Mouse (Mus musculus) gastrocnemius, adult 18-20 months (tissue): ENCODE data around the gene Hk3. TPM values are rescaled to one million over a fixed set of nuclear protein-coding genes. Genes with fewer than 3 reads are reported as not detected.

Experiments used
- DNase-seq: peaks from one replicate; pipeline ENCODE4 v3.0.0; 2021; ENCODE audit warnings: low spot score
- total RNA-seq, 2 experiments: library from RNA; stranded (reverse); gene quantifications; 2 replicates each; pipeline ENCODE4 v1.2.3; 2021

Hk3 gene
- total RNA-seq, 2 experiments from 2014 or later: 0.14 to 0.19 TPM

DNA sequence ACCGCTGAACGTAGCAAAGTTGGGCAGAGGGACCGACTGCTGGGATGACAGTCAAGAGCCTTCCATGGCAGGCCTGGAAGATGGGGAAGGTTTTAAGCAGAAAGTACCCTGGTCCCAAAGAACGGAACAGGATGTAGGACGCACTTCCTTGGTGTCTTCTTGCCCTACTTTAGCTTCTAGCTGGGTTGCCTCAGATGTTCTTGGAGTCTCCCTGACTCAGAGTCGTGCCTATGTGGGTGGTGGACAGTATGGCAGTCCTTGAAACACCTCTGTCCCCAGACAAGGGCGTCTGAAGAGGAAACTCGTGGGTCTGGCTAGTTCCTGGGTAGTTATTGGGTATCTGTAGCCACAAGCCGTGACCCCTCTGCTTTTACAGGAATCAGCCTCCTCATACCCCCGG lies 19.1 kb downstream of the Hk3 start:
- no peak for DNase-seq

DNA sequence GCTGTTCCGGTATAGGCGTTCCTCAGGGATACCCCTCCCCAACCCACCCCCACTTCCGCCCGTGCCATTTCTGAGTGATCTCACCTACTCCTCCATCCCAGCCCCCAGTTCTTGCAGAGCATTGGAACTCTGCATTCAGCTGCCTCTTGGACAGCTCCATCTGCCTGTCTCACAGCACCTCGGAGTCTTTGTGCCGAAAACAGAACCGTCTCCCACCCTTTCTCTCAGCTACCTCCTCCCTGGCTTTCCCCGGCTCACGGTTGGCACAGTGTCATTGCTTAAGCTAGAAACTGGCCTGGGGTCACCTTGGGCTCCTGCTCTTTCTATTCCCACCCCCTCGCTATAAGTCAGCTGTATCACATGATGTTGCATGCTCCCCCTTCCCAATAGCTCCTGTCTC lies 20.8 kb downstream of the Hk3 start:
- no peak for DNase-seq

DNA sequence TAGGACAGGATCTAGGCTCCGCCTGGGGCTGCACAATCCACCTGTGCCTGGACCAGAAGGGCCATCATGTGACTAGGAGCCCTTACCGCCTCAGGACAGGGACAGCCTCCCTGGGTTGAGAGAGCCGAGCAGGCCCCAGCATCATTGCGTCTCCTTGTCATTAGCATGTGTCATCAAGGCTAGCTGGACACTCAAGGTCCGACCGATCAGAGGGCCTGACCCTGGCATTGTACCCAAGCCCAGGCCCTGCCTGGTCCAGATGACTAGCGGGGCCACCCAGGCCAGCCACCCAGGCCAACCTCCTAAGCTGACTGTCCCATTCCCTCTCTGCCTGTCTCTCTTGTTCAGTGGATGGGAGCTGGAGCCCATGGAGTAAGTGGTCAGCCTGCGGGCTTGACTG lies 23.6 kb downstream of the Hk3 start:
- DNase-seq: no peak

DNA sequence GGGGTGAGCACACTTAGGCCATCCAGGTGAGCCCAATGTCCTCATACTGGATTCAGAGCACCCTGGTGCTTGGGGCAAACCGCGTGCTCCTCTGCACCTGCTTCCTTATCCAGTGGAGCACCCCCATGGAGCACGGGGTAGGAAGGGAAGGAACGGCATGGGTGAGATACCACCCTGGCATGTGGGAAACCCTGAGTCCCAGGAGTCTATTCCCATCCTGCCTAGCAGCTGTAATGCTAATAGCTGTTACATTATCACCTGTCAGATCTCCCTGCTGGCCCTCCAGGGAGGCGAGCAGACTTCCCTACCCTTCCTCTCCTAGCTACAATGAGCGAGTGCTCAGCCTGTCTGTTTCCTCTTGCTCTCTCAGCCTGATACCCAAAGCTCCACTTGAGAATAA lies 26.0 kb downstream of the Hk3 start:
- no peak for DNase-seq

DNA sequence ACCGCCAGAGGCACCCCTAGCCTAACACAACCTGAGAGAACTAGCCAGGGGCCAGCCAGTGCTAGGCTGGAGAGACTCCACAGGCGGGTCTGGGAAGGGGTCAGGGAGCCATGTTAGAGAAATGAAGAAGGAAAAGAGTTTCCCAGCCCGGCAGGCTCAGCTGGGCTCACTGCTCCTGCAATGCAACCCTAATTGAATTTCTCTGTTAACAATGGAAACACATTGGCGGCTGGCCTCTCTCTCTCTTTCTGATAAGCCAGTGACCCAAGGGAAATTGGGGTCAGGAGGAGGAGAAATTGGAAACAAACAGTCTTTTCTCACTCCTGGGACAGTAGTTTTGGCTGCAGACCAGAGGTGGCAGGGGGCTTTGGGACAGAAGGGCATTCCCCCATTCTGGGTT lies 26.6 kb downstream of the Hk3 start:
- DNase-seq: no peak

DNA sequence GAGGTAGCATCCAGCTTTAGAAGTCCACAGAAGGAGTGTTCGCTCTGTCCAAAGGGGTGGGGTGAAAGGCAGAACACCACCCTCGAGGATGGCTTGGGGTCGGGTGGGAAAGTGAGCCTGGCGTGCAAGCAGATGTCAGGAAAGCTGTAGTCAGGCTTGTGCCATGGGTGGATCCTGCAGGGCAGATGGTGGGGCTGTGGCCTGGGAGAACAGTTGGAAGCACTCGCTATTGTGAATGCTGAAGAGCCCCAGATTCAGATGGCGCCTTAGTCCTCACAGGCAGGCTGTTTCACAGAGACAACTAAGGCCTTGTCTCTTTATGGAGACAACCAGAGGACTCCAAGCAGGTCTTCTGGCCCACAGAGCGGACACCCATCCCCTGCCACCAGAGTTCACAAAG lies 29.0 kb downstream of the Hk3 start:
- DNase-seq: no peak

DNA sequence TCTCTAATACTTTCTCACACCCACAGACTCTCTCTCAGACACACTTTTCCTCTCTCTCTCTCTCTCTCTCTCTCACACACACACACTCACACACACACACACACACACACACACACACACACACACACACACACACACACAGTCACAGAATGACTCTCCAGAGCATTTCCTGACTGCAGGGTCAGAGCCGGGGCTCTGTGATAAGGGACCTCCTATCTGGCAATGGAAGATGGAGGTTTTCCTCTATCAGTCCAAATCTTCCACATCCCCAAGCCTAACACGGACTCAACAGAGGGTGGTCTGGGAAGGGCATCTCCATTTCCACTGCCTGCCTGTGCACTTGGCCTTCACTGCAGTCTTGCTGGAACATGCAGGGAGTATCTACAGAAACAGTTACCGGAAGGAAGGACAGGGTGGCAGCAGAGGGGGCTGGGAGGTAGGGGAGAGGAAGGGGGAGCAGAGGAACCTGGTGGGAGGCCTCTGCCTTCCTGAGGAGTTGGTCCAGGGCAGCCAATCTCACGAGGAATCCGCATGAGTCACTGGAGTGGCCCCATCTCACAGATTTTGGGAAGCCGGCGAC lies 32.9 kb downstream of the Hk3 start:
- no peak for DNase-seq

DNA sequence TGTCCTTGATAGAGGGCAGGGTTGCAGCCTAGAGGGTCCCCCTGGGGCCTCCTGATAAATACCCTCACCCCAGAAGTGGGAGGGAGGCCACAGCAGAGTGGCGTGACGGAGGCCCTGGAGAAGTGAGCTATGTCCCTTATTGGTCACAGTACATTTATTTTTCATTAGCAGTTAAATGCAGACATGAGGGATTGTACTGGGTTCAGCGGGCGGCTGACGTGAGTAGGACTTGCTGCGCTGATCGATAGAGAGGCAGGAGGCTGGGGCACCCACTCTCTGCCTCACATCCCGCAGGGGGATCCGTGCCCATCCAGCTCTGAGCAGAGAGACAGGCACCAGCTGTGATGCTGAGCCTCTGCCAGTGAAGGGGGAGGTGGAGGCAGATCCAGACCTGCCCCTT lies 33.8 kb downstream of the Hk3 start:
- no peak for DNase-seq

DNA sequence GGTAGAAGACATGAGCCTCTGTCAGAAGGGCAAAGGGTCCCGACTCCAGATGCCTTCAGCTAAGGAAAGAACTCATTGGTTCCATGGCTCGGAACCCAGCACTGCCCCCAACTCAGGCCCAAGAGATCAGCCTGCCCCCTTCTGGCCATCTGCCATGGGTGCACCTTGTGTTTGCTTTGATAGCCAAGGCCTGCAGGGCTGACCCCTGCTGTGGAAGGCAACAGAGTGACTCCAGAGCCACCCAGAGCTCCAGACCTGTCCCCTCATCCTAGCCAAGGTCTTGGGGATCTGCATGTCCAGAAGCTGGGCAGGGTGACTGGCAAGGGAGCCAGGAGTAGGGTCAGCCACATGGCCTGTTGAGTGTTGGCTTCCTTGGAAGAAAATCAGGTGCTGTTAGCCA lies 37.6 kb downstream of the Hk3 start:
- DNase-seq: no peak

DNA sequence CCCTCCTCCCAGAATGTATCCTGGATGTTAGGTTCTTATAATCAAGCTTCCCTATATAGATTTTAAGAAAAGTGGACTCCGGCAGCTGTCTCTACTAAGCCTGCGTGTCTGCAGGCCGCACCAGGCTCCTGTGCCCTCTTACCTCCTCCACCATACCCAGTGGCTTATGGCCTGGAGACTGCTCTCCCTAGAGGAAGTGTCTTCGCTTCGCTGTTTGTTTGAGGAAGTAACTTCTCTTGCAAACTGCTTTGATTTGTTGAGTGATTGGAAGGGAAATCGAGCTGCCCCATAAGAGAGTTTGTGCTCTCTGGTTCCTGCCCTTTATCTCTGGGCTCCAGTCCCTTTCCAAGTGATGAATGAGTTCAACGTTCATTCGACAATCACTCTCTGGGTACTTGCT lies 38.2 kb downstream of the Hk3 start:
- no peak for DNase-seq

DNA sequence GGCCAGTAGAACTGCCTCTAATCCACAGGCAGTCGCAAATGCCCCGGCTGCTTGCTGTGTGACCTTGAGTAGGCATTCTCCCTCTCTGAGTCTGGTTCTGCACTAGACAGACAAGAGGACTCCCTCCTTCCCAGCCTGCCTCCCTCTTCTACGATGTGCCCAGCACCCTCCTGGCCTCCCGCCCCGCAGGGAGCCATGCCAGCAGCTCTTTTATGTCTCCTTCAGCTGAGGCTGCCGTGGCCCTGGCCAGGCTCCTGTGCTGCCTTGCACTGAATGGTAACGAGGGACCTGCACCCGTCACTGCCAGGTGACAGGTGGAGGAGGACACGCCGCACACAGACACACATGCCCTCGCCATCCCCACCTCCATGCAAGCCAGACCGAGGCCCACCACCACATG lies 40.2 kb downstream of the Hk3 start:
- no peak for DNase-seq

DNA sequence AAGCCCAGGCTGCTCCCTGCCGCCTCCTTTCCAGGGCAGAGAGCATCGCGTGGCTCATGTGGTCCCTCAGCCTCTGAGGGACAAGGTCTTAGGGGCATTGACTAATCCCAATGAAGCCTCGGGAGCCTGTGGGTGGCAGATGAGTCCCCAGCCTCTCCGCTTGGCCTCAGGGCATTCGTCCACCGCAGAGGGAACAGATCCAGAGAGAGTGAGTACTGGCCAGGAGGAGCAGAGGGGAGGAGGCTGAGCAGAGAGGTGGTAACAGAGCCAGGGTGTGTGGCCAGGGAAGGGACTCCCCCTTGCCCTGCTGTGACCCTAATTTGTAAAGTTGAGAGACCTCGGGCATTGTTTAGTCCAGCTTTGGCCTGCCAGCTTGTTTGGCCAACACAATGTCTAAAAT lies 42.4 kb downstream of the Hk3 start:
- DNase-seq: no peak

DNA sequence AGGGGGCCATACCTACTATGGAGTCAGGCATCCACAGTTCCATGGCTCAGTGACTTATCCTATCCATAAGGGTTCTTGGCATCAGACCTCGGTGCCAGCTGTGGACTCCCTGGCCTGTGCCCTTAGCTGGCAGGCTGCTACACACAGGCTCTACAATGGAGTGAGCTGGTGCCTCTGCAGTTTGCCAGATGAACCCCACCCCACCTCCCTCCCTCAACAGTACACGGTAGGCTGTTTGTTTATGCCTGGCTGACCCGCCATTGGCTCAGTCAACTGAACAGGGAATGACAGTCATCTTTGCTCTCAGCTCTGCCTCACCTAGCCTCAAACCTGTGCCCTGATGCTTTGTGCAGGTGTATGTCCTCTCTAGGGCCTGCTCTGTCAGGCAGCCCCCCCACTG lies 45.6 kb downstream of the Hk3 start:
- no peak for DNase-seq

DNA sequence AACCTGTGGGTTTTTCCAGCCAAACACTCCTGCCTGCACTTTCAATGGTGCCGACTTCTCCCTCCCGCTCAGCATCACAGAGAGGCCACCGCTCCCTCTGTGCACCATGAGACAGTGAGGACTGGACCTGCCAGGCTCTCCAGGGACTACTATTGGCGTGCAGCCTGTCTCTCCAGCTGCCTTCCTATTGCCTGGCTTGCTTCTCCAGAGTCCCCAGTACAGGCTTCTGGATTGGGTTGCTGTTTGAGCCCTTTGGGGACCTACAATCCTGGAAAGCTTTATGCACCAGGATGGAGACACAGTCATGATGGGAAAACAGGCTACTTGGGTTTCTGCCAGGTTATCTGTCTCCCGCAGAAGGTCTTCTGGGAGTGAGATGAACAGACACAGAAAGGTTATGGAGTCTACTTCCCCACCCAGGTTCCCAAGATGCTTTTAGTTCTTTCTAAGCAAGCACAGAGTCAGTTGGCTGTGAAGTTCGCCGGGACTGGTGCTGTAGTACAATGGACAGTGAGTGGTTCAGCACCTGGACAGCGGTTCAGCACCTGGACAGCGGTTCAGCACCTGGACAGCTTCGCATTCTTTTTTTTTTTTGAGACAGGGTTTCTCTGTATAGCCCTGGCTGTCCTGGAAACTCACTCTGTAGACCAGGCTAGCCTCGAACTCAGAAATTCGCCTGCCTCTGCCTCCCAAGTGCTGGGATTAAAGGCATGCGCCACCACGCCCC lies 50.5 kb downstream of the Hk3 start:
- no peak for DNase-seq

DNA sequence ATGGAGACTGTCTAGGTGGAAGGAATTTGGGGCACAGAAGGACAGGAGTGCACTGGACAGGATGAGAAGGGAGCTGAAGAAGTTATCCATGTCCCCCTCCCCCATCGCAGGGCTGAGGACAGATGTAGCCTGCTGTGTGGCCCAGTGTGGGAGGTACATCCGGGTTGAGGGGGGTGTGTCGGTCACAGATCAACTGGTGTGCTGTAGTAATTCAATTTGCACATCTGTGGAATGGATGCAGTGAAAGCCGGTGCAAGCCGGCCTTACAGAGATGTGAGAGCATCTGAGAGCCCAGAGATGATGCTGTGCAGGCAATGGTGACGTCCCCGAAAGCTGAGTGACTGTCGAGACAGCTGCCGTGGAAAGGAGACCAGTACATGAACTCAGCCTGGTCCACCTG lies 51.7 kb downstream of the Hk3 start:
- no peak for DNase-seq

DNA sequence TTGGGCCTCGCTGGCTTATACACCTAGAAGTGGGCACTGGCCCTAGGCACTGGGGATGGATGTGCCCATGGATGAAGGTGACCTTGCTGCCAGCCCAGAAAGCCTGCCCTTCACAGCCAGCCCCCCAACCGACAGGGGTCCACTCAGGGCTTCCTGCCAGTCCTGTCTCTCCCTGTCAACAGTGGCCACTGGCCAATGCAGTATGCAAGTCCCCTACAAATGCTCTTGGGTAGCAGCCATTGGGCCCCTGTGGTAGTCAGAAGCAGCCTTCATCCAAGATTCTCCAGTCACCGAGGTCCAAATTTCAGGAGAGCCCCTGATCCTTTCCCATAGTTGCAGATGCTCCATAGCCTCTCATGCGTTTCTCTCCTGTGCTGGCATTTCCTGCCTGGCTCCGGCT lies 52.5 kb downstream of the Hk3 start:
- DNase-seq: no peak

DNA sequence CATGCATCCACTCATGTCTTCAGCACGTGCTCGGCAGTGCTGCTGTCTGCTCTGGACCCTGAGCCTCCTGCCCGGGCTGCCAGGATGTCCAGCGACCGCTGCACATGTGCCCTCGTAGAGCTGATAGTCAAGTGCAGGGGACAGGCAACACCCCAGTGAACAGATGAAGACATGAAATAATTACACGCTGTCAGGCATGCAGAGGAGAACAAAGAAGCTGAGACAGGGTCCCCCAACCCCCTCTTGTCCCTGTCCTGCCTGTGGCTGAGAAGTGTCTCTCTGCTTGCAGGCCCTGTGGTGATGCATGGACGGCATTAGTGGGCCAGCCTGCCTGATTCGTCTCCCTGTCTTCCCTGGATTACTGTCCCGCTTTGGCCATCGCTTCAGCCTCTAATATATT lies 53.7 kb downstream of the Hk3 start:
- DNase-seq: no peak

DNA sequence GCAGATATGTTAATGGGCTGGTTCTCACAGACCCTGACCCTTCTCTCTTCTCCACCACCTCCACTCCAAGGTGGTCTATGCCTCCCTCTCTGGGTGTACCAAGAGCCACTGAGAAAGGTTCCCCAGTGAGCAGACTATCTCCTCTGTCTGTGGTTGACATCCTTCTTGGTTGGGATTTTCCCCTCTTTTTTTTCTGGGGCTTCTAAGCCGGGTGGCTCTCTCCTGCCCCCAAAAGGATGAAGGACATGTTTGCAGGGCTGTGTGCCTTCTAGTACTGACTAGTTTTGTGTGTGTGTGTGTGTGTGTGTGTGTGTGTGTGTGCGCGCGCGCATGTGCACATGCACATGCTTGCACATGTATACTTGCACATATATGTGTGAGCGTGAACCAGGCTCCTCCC lies 55.9 kb downstream of the Hk3 start:
- DNase-seq: no peak

DNA sequence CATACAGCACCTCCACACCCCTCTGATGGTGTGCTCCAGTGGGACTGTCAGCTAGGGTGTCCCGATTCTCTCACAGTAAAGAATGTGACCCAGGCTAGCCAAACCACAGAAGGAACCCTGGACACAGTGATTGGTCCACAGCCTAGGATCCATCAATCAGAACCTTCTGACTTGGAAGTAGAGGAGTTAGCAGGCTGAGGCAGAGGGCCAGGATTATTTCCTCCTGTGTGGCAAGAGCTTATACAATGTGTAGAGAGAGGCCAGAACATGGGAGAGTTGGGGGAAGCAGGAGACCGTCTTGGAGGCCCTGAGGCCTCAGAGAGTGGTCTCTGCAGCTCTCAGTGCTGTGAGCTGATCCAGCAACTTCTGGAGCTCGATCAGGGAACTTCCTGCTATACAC lies 60.7 kb downstream of the Hk3 start:
- DNase-seq: no peak

DNA sequence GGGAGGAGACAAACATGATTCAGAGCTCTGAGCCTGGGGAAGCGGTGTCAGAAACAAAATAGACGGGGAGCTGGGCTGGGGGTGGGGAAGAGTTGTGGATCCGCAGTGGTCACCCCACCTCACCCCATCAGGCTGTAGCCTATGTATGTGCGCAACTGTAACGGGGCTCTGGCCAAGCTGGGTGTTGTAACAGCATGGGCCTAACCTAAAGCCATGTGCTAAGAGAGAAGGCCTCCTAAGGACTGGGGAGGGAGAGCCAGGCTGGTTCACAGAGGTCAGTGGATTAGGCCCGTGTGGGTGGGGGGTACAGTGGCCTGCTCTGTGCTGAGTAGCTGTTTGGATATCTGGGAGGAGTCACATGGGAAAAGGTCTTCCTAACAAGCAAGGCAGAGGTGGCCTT lies 61.3 kb downstream of the Hk3 start:
- no peak for DNase-seq

DNA sequence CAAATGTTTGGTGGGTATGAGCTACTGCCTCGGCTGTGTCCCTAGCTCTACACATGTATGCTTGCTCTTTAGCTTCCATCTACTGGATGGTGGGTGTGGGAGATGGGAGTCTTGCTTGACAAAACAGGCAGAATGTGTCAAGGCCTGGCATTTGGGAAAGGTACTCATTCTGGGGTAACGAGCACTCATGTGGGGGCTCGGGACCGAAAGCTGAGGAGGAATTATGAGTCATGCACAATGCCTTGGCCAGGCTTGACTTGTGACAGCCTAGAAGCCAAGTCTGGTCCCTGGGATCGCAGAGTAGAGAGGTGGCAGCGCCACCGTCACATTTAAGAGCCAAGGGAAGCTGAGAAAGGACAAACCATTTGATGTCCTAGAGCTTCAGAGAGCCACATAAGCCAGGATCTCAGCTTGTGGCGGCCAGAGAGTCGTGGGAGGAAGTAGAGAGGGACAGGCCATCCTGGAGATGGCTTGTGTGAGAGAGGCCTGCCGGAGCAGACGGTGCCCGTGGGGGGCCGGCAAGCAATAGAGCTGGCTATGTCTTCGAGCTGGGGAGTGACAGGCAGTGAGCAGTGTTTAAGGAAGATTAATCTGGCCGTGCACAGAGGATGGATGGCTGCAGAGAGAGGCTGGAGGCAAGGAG lies 62.0 kb downstream of the Hk3 start:
- DNase-seq: no peak

DNA sequence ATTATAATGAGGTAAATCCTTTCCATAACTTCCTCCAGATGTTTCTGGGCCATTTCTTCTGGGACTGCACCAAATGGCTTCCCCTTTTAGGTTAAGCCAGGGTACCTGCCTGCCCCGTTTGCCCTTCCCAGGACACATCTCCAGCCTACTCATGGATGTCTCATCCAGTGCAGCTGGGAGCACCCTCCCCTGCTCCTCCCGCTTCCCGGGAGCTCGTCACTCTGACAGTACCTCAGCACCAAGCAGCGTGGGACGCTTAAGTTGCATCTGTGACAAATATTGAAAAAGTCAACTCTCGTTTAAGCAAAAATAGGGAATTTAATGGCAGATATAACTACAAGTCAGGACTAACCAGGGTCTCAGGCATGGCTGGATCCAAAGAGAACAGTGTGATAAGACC lies 63.9 kb downstream of the Hk3 start:
- DNase-seq: no peak
